Mouse (Mus musculus) forebrain, embryonic 15.5 days (tissue): ENCODE data around the gene Hapln3. TPM values are rescaled to one million over a fixed set of nuclear protein-coding genes. Genes with fewer than 3 reads are reported as not detected.

Experiments
- polyA plus RNA-seq: library from polyadenylated mRNA; unstranded; fragments of >200 nt; fragmentation: Nextera tagmentation; extraction: Ambion mirVana; gene quantifications from 2 replicates; pipeline ENCODE4 v1.2.1, GENCODE M21; 2015

Gene Hapln3
- polyA plus RNA-seq, 1 experiment from 2014 or later = 2.5 TPM

Other genes with a start within 250 kb of the Hapln3 start
- 55.5 and 57.1 TPM in 2 replicates for gene Aen, start 235.2 kb downstream of the Hapln3 start, polyA plus RNA-seq
- gene Isg20, start 217.6 kb downstream of the Hapln3 start, polyA plus RNA-seq = 1.7 TPM in 2 replicates
- 0.06 and 0.08 TPM in 2 replicates for gene Acan, start 77.5 kb downstream of the Hapln3 start, polyA plus RNA-seq
- 166 and 192 TPM in 2 replicates for gene Mfge8, start 18.0 kb upstream of the Hapln3 start, polyA plus RNA-seq
- 23.1 and 24.0 TPM in 2 replicates for gene Abhd2, start 142.2 kb upstream of the Hapln3 start, polyA plus RNA-seq